Mouse (Mus musculus): ENCODE measurements around the gene Rab11fip5.

Rab11fip5 gene

GRCm38 (mm10) chr6:85373951-85374733 is at the start of gene Rab11fip5:
TSS of gene Rab11fip5 (minus strand) at chr6:85374634.
- DNase-seq: no peak

GRCm38 (mm10) chr6:85423836-85424379 is 49.5 kb upstream of the Rab11fip5 start, which contains the start of gene Noto:
TSS of gene Noto (plus strand) at chr6:85423886.
- no peak for DNase-seq

DNA sequence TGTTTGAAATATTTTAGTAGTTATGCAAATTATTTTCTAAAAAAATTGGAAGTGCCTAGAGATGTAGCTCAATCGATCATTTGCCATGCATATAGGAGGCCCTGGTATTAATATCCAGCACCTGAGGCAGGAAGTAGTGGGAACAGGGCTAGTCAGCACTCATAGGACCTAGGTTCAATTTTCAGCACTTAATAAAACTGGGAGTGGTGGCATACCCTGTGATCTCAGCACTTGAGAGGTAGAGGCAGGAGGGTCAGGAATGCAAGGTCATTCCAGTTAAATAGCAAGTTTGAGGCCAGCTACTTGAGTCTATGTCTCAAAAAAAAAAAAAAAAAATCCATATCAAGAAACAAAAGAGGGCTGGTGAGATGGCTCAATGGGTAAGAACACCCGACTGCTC is 44.7 kb upstream of the Rab11fip5 start:
- no peak for DNase-seq

GRCm38 (mm10) chr6:85415829-85416228 is 41.4 kb upstream of the Rab11fip5 start:
- no peak for DNase-seq

GRCm38 (mm10) chr6:85410771-85411273 is 36.4 kb upstream of the Rab11fip5 start:
- DNase-seq: peak; percentile 22

GRCm38 (mm10) chr6:85409003-85409402 is 34.6 kb upstream of the Rab11fip5 start:
- DNase-seq: no peak

DNA sequence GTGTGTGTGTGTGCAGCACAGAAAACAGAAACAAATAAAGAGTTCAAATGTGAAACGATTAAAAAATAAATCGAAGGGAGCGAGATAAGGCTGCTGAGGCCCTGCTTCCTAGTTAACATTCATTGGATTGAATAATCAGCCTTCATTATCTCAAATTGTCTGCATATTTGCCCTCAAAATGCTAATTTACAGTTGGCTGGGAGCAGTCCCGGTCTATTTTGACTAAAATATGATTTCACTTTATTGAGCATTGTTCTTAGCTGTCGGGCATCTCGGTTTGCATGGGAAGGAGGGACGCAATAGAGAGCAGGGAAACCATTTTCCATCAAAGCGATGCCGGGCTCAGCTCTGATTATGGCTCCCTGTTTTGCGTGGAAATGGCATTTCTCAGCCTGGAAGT is 28.6 kb upstream of the Rab11fip5 start:
- no peak for DNase-seq

DNA sequence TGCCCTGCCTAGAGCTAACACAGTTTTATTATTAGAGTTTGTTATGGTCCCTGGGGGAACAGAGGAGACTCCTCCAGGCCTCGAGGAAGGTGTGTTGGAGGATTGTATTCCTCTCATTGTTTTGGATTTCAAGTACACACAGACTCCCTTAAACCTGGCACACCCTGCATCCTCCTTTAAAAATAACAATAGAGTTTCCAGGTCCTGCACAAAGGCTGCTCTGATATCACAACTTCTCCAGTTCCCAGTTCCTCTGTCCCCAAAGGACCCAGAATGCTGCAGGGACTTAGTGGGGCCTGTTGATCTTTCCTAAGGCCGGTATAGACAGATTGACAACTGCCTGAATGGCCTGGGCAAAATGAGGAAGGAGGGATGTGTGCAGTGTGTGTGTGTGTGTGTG is 28.2 kb upstream of the Rab11fip5 start:
- DNase-seq: no peak

- DNase-seq: no peak
These were observed 25.3 kb upstream of the Rab11fip5 start for GRCm38 (mm10) chr6:85399715-85400114.

- DNase-seq: no peak
These were observed 22.7 kb upstream of the Rab11fip5 start for GRCm38 (mm10) chr6:85397165-85397564.

DNA sequence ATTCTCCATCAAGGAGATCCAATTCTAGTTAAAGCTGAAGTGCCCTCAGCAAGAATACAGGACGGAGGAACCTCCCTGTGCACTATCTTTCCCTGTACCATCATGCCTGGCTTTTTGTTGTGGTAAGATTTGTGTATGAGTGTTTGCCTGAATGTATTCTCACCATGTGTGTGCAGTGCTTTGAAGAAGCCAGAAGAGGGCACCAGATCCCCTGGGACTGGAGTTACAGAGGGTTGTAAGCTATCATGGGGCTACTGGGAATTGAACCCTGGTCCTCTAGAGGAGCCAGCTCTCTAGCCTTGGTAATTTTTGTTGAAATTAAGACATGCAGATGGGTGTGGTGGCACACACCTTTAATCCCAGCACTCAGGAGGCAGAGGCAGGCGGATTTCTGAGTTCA is 20.9 kb upstream of the Rab11fip5 start:
- DNase-seq: no peak

DNA sequence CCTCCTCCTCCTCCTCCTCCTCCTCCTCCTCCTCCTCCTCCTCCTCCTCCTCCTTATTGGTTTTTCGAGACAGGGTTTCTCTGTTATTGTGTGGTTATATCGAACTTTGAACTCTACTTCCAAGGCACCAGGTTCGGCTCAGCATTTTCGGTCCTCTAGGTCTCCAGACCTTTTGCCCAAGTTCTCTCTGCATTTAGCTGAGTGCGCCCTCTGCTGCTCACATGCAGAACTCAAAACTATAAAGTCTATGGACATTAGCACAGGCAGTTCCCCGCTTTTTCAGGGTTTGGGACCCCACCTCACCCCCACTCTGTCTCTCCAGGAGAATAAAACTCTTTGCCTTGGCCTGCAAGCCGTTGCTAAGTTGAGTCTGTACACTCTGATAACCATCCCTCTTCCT is 17.4 kb upstream of the Rab11fip5 start:
- DNase-seq: no peak

DNA sequence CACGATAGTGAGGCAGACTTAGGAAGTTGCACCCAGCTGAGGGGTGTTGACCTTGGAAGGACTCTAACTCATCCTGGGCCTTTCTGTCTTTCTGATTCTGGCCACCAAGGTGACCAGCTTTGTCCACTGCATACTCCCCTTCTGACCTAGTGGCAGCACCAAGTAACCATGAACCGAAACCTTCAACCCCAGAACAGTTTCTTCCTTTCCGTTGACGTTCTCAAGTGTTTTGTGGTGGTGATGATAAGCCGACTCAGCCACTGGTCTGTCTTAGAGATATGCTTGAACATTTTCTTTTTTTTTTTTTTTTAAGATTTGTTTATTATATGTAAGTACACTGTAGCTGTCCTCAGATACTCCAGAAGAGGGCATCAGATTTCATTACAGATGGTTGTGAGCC is 14.2 kb upstream of the Rab11fip5 start:
- DNase-seq: no peak

- DNase-seq: no peak
These were observed 8.4 kb upstream of the Rab11fip5 start for GRCm38 (mm10) chr6:85382791-85383190.

- DNase-seq: no peak
These were observed 7.2 kb upstream of the Rab11fip5 start for GRCm38 (mm10) chr6:85381648-85382020.

GRCm38 (mm10) chr6:85380901-85381647 is 6.6 kb upstream of the Rab11fip5 start:
- DNase-seq: no peak

GRCm38 (mm10) chr6:85380201-85380900 is 5.9 kb upstream of the Rab11fip5 start:
- peak; percentile 82 for DNase-seq

DNA sequence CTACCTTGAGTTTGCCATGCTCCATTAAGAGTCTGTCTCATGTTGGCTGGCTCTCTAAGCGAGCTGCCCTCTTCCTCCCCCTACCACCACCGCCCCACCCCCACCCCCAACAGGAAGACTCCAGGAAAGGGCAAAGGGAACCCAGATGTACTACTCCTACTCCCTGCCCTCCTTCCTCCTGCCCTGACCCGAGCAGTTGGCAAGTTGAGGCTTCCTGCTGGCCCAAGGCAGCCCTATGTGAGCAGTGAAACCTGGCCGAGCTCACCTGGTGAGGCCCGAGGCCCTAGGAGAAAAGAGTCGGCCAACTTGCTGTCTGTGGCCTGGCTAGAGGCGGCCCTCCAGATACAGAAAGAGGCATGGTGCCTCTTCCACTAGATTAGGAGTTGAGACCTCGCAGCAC is 4.2 kb upstream of the Rab11fip5 start:
- DNase-seq: no peak

- DNase-seq: no peak
These were observed 3.4 kb upstream of the Rab11fip5 start for GRCm38 (mm10) chr6:85377876-85378275.

GRCm38 (mm10) chr6:85377066-85377734 is 2.8 kb upstream of the Rab11fip5 start:
- DNase-seq: no peak

GRCm38 (mm10) chr6:85374734-85375114 is 290 bp upstream of the Rab11fip5 start:
- DNase-seq: peak; percentile 97

GRCm38 (mm10) chr6:85373066-85373860 is 1.2 kb downstream of the Rab11fip5 start:
- no peak for DNase-seq

Data from layer of hippocampus, adult 9-11 months (tissue).